Mouse (Mus musculus): ENCODE data around the gene Gpc3.
"Not testable (repeated sequence)": the region's sequence is repeated elsewhere in the genome, so short reads cannot be mapped to it uniquely, and the experiment has no call there.

- not testable (repeated sequence) for TF ChIP-seq EP300, CTCF (IDR thresholded peaks at IDR 0.05; ENCODE audit: low read depth)
Measured at GRCm38 (mm10) chrX:52259771-52260170, 354.0 kb downstream of the Gpc3 start.

Measured in liver, embryonic 14.5 days (tissue).